Mouse (Mus musculus) cortical plate, adult 2 months (tissue): ENCODE measurements around the gene Glis2.

Experiments used
- CTCF ChIP-seq: fragments of 200-500 bp; IDR thresholded peaks from 2 replicates; pipeline ENCODE4 v1.5.1; 2011; ENCODE audit warnings: mild to moderate bottlenecking, control low read depth, low read length; ENCODE audit not compliant: insufficient read depth; ENCODE audit errors: extremely low read depth
- POLR2A ChIP-seq: fragments of 200-500 bp; IDR thresholded peaks from 2 replicates; pipeline ENCODE4 v1.6.1; 2011; ENCODE audit warnings: mild to moderate bottlenecking, low read length, control low read depth; ENCODE audit not compliant: insufficient read depth; ENCODE audit errors: extremely low read depth

- TF ChIP-seq CTCF, result no peak
- no peak for TF ChIP-seq POLR2A
Measured at GRCm38 (mm10) chr16:4616829-4617228, 22.3 kb downstream of the Glis2 start.
